Mouse (Mus musculus) hindbrain, embryonic 11.5 days (tissue): Measurements from ENCODE around the gene Rcn1. TPM values are rescaled to one million over a fixed set of nuclear protein-coding genes. Genes with fewer than 3 reads are reported as not detected.

Experiments used
- ATAC-seq: fragments of 200-750 bp; cut with Nextera tagmentation; 2 replicates; pipeline ENCODE4 v1.8.0; 2017; ENCODE audit warnings: mild to moderate bottlenecking, moderate TSS enrichment, moderate library complexity; ENCODE audit not compliant: low FRiP score
- DNase-seq: peaks from one replicate; pipeline ENCODE4 v3.0.0-alpha.2; 2015; ENCODE audit warnings: low spot score
- H3K27ac ChIP-seq: fragments of 300-500 bp; sonication (generic); 2 replicates; pipeline ENCODE4 v1.5.1; 2014; ENCODE audit warnings: mild to moderate bottlenecking, low read depth, low read length
- H3K27me3 ChIP-seq: fragments of 300-500 bp; sonication (generic); 2 replicates; pipeline ENCODE4 v1.6.1; 2014; ENCODE audit warnings: mild to moderate bottlenecking, low read length, moderate library complexity, mixed read lengths; ENCODE audit not compliant: control insufficient read depth, insufficient read depth
- H3K36me3 ChIP-seq: fragments of 300-500 bp; sonication (generic); 2 replicates; pipeline ENCODE4 v1.6.1; 2014; ENCODE audit warnings: mild to moderate bottlenecking, low read length, moderate library complexity, mixed read lengths; ENCODE audit not compliant: control insufficient read depth, insufficient read depth
- H3K4me1 ChIP-seq: fragments of 300-500 bp; sonication (generic); replicated peaks from 2 replicates; pipeline ENCODE4 v1.6.1; 2014; ENCODE audit warnings: low read length, mixed read lengths; ENCODE audit not compliant: control insufficient read depth, insufficient read depth
- H3K4me2 ChIP-seq: fragments of 300-500 bp; sonication (generic); replicated peaks from 2 replicates; pipeline ENCODE4 v1.6.1; 2014; ENCODE audit warnings: mild to moderate bottlenecking, low read depth, low read length
- H3K4me3 ChIP-seq: fragments of 300-500 bp; sonication (generic); 2 replicates; pipeline ENCODE4 v1.5.1; 2014; ENCODE audit warnings: low read depth, low read length
- H3K9ac ChIP-seq: fragments of 300-500 bp; sonication (generic); 2 replicates; pipeline ENCODE4 v1.6.1; 2014; ENCODE audit warnings: low read depth, low read length
- H3K9me3 ChIP-seq: fragments of 300-500 bp; sonication (generic); 2 replicates; pipeline ENCODE4 v1.6.1; 2016; ENCODE audit warnings: low read length; ENCODE audit not compliant: control insufficient read depth
- WGBS: fragments of 180-500 bp; shearing (Covaris S2); extraction: QIAGEN DNeasy Blood & Tissue Kit; methylation state at CpG from one replicate; pipeline ENCODE4 v1.1.7; 2014; 5-methylcytosine and 5-hydroxymethylcytosine counted together
- polyA plus RNA-seq: library from polyadenylated mRNA; unstranded; fragments of >200 nt; fragmentation: Nextera tagmentation; extraction: Ambion mirVana; gene quantifications from 2 replicates; pipeline ENCODE4 v1.2.1, GENCODE M21; 2014

Rcn1 gene
- polyA plus RNA-seq, 1 experiment from 2014 or later, result 69.7 TPM

GRCm38 (mm10) chr2:105389007-105389890 is 9.9 kb downstream of the Rcn1 start:
- Histone ChIP-seq H3K4me3 (no peak overlapping the region), H3K4me2 (no peak overlapping the region), H3K36me3 (0 out of 2 replicates have a peak, but pooled peaks cover 6% of the 10 kb centered on the region), H3K27ac (no peak overlapping the region), H3K9ac (no peak overlapping the region), H3K9me3 (no peaks in the 10 kb centered on the region), H3K4me1 (no peaks in the 10 kb centered on the region), H3K27me3 (no peaks in the 10 kb centered on the region)
- DNase-seq (no peak), ATAC-seq (no peak)
- 90% methylated on average over 17 of the region's 17 CpGs for WGBS

DNA sequence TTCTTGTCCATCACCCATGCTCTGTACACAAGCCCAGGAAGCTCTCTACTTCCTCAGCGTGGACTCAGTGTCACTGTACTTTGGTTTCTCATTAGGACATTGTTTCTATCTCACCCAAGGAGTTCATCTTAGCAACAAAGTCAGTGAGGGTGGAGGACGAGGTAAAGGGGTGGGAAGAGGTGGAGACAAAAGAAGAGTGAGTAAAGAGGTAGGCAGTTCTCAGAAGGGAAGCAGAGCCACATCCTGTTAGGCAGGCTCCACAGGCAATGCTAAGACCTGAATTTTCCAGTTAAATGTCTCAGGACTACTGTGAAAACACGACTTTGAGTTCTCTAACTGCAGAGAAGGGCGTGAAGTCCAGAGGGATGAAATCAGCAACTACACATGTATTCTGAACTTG is 12.7 kb downstream of the Rcn1 start:
- H3K27me3 ChIP-seq, result no peaks in the 10 kb centered on the region
- WGBS, result 90% methylated on average over 4 of the region's 4 CpGs
- 0 out of 2 replicates have a peak, but pooled peaks cover 6% of the 10 kb centered on the region for H3K36me3 ChIP-seq
- no peak overlapping the region for H3K4me3 ChIP-seq
- no peak overlapping the region for H3K9ac ChIP-seq
- H3K4me2 ChIP-seq, result no peak overlapping the region
- no peak for ATAC-seq
- DNase-seq, result no peak
- no peaks in the 10 kb centered on the region for H3K9me3 ChIP-seq
- no peaks in the 10 kb centered on the region for H3K4me1 ChIP-seq
- H3K27ac ChIP-seq, result no peak overlapping the region

DNA sequence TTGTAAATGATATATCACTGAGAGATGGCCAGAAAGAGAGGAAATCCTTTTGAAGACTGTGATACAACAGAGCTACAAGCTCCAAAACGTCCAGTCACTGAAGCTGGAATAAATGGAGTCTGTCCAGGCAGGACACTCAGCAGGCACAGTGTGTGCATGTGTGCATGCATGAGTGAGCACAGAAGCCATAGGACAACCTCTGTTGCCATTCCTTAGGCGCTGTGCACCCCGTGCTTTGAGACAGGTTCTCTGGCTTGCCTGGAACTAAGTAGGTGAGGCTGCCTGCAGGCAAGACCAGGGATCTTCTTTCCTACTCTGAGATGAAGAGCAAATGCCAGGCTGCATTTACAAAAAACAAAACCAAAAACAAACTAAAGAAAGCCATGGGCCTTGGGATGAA is 14.1 kb downstream of the Rcn1 start:
- H3K27ac ChIP-seq, result no peak overlapping the region
- H3K9me3 ChIP-seq, result no peaks in the 10 kb centered on the region
- H3K9ac ChIP-seq, result no peak overlapping the region
- no peaks in the 10 kb centered on the region for H3K27me3 ChIP-seq
- no peak overlapping the region for H3K4me3 ChIP-seq
- H3K36me3 ChIP-seq, result 0 out of 2 replicates have a peak, but pooled peaks cover 6% of the 10 kb centered on the region
- no peaks in the 10 kb centered on the region for H3K4me1 ChIP-seq
- WGBS, result 87% methylated on average over 3 of the region's 3 CpGs
- ATAC-seq, result no peak
- H3K4me2 ChIP-seq, result no peak overlapping the region
- DNase-seq, result no peak

GRCm38 (mm10) chr2:105383063-105383462 is 16.1 kb downstream of the Rcn1 start:
- Histone ChIP-seq H3K4me1 (no peaks in the 10 kb centered on the region), H3K4me3 (no peak overlapping the region), H3K27me3 (no peaks in the 10 kb centered on the region), H3K36me3 (0 out of 2 replicates have a peak, but pooled peaks cover 5% of the 10 kb centered on the region), H3K9me3 (no peaks in the 10 kb centered on the region), H3K9ac (no peak overlapping the region), H3K27ac (no peak overlapping the region), H3K4me2 (no peak overlapping the region)
- DNase-seq (no peak), ATAC-seq (no peak)
- WGBS, result 91% methylated on average over 8 of the region's 8 CpGs

DNA sequence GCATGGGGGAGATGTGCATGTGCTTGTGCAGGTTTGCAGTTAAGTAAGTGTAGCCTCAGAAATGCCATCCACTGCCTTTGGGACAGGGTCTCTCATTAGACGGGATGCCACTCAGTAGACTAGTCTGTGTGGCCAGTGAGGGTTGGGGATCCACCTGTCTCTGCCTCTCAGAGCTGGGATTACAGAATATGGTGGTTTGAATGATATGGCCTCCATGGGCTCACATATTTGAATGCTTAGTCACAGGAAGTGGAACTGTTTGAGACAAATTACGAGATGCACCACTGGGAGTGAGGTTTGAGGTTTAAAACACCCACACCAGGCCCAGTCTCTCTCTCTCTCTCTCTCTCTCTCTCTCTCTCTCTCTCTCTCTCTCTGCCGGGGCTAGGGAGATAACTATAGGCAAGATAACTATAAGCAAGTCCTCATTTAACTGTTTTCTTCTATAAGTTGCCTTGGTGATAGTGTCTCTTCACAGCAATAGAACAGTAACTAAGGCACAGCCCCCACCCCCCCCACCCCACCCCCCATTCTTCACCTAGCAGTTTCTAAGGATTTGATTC is 18.3 kb downstream of the Rcn1 start:
- Histone ChIP-seq H3K4me1 (no peaks in the 10 kb centered on the region), H3K4me2 (no peak overlapping the region), H3K9ac (no peak overlapping the region), H3K27ac (no peak overlapping the region), H3K36me3 (no peaks in the 10 kb centered on the region), H3K27me3 (no peaks in the 10 kb centered on the region), H3K4me3 (no peak overlapping the region), H3K9me3 (no peaks in the 10 kb centered on the region)
- no peak for ATAC-seq
- WGBS, result 86% methylated on average over 3 of the region's 3 CpGs
- DNase-seq, result no peak

DNA sequence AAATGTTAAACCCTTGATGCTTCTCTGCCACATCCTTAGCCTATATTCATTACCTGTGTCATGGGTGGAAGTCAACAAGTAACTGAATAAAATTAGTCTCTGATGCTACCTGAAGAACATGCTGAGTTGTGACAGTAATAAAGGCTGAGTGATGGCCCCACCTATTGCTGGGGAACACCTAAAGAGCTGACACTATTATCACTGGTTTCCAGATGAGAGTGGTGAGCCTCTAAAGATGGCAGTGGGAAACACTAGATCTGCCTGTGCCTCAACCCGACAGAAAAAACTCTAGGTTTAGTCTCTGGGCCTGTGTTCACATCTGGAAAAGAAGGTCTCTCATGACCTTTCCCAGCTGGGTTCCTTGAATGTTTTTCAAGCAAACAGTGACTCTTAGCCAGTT is 19.4 kb downstream of the Rcn1 start:
- no peak overlapping the region for H3K4me3 ChIP-seq
- no peak for ATAC-seq
- no peaks in the 10 kb centered on the region for H3K27me3 ChIP-seq
- DNase-seq, result no peak
- no peak overlapping the region for H3K27ac ChIP-seq
- H3K4me1 ChIP-seq, result no peaks in the 10 kb centered on the region
- 50% methylated on average over 1 of the region's 1 CpGs for WGBS
- H3K9me3 ChIP-seq, result no peaks in the 10 kb centered on the region
- no peaks in the 10 kb centered on the region for H3K36me3 ChIP-seq
- no peak overlapping the region for H3K4me2 ChIP-seq
- no peak overlapping the region for H3K9ac ChIP-seq

GRCm38 (mm10) chr2:105375705-105376104 is 23.4 kb downstream of the Rcn1 start:
- H3K36me3 ChIP-seq, result no peaks in the 10 kb centered on the region
- no peak for ATAC-seq
- H3K27ac ChIP-seq, result no peak overlapping the region
- H3K9ac ChIP-seq, result no peak overlapping the region
- no peak overlapping the region for H3K4me3 ChIP-seq
- WGBS, result 88% methylated on average over 4 of the region's 4 CpGs
- H3K27me3 ChIP-seq, result no peaks in the 10 kb centered on the region
- H3K4me2 ChIP-seq, result no peak overlapping the region
- no peaks in the 10 kb centered on the region for H3K9me3 ChIP-seq
- no peaks in the 10 kb centered on the region for H3K4me1 ChIP-seq
- no peak for DNase-seq

GRCm38 (mm10) chr2:105375261-105375660 is 23.9 kb downstream of the Rcn1 start:
- Histone ChIP-seq H3K9ac (no peak overlapping the region), H3K4me2 (no peak overlapping the region), H3K9me3 (no peaks in the 10 kb centered on the region), H3K36me3 (no peaks in the 10 kb centered on the region), H3K4me3 (no peak overlapping the region), H3K4me1 (no peaks in the 10 kb centered on the region), H3K27me3 (no peaks in the 10 kb centered on the region), H3K27ac (no peak overlapping the region)
- DNase-seq (no peak), ATAC-seq (no peak)
- WGBS, result 94% methylated on average over 7 of the region's 7 CpGs

- Histone ChIP-seq H3K9me3 (no peaks in the 10 kb centered on the region), H3K27me3 (no peaks in the 10 kb centered on the region), H3K4me1 (no peaks in the 10 kb centered on the region), H3K4me2 (no peak overlapping the region), H3K27ac (no peak overlapping the region), H3K36me3 (no peaks in the 10 kb centered on the region), H3K4me3 (no peak overlapping the region), H3K9ac (no peak overlapping the region)
- DNase-seq (no peak), ATAC-seq (no peak)
- 95% methylated on average over 11 of the region's 11 CpGs for WGBS
These were observed 25.5 kb downstream of the Rcn1 start for GRCm38 (mm10) chr2:105373658-105374057.
